Mouse (Mus musculus) urinary bladder, postnatal 4 days (tissue): ENCODE results near the gene Rnf114.

Experiments
- DNase-seq, 2 experiments: peaks; one replicate each; pipeline ENCODE4 v3.0.0; 2021 to 2022; ENCODE audit warnings: low spot score in 2 of 2

Gene Rnf114

GRCm38 (mm10) chr2:167564551-167565311, 72.3 kb downstream of the Rnf114 start:
- no peak for DNase-seq

- no peak for DNase-seq
These were observed 72.8 kb downstream of the Rnf114 start for GRCm38 (mm10) chr2:167565312-167565656.

DNA sequence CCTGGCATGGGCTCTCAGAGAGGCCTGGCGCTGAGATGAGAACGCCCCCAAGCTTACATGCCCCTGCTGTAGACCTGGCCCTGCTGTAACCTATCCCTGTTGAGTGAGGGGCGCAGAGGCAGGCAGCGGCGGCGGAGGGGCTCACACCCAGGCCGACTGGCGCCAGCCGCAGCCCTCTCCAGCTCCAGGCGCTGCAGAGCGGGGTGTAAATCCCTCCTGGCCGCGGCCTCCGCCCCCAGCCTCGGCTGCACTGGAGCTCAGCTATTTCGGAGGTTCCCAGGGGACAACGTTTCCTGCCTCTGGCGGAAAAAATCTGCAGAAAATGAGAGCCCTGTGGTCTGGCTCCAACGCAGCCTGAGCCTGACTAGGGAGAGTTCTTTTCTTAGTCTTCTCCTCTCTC, 73.2 kb downstream of the Rnf114 start:
- DNase-seq: peak in 1 of 2 experiments; percentile 55
